Mouse (Mus musculus): ENCODE data around the gene Sfta2. TPM values are rescaled to one million over a fixed set of nuclear protein-coding genes. Genes with fewer than 3 reads are reported as not detected.
A peak's percentile ranks its signal among the peaks of the same experiment; 100 is the strongest.

The Sfta2 gene
- polyA plus RNA-seq, 1 experiment from 2014 or later = 10.2 TPM

DNA sequence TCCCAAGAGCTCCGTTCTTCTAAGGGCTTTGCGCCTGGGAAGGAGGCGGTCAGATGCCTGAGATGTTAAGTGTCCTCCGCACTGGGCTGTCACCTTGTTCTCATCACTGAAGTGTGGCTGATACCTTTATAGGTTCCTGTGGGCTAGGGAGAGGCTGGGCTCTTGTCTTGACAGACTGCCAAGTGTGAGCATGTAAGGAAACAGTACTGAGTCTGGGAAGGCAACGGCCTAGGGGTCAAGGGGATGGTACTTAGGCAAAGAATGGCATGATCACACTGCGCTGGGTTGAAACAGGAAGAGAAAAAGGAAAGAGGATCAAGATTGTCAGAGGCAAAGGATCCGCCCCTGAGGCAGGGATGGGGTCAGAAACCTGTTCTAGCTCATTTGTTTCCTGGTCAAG, 25.2 kb downstream of the Sfta2 start, which contains the start of gene Gm9573:
TSS of gene Gm9573 (minus strand) at position 101 of the 400 bp plus-strand sequence.
- no peak for ATAC-seq (ENCODE audit: insufficient read depth, low FRiP score)
- H3K36me3 ChIP-seq (ENCODE audit: control insufficient read depth, insufficient read depth, low read length) = no peaks in the 10 kb centered on the region
- 84% methylated on average over 7 of the region's 7 CpGs for WGBS
- no peaks in the 10 kb centered on the region for H3K4me1 ChIP-seq (ENCODE audit: control insufficient read depth, insufficient read depth, low read length)
- H3K9ac ChIP-seq (ENCODE audit: low read length) = no peak within 1 kb of the TSS
- no peaks in the 10 kb centered on the region for H3K9me3 ChIP-seq (replicated peaks; ENCODE audit: control insufficient read depth, low read length)
- no peak within 1 kb of the TSS for H3K4me3 ChIP-seq (replicated peaks; ENCODE audit: low read length)
- no peak within 1 kb of the TSS for H3K27ac ChIP-seq (ENCODE audit: low read length)
- H3K27me3 ChIP-seq (ENCODE audit: control insufficient read depth, insufficient read depth, low read length) = no peaks in the 10 kb centered on the region
- H3K4me2 ChIP-seq (ENCODE audit: low read depth, low read length) = no peak within 1 kb of the TSS

DNA sequence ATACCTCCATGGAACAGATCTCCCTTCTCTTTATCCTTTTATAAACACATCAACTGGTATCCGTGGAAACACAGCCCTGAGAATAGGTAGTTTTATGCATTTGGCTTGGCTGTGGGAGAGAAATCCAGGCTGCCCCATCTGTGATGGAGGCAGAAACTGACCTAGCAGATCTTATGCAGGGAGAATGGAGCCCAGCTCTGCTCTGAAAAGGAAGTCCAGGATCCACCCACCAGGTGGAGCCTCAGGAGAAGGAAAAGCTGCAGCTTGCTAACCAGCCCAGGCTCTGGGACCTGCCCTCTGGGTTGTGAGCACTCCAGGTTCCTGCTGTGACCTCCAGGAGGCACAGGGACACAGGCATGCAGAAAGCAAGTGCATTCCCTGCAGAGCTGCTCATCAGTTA, 32.6 kb downstream of the Sfta2 start:
- no peak overlapping the region for H3K4me3 ChIP-seq (replicated peaks; ENCODE audit: low read length)
- H3K27me3 ChIP-seq (ENCODE audit: control insufficient read depth, insufficient read depth, low read length) = no peaks in the 10 kb centered on the region
- no peaks in the 10 kb centered on the region for H3K36me3 ChIP-seq (ENCODE audit: control insufficient read depth, insufficient read depth, low read length)
- H3K9ac ChIP-seq (ENCODE audit: low read length) = no peak overlapping the region
- H3K4me2 ChIP-seq (ENCODE audit: low read depth, low read length) = no peak overlapping the region
- WGBS = 17% methylated on average over 1 of the region's 1 CpGs
- peak; percentile 61; the same call in 1 of the 2 replicates for ATAC-seq (ENCODE audit: insufficient read depth, low FRiP score)
- no peaks in the 10 kb centered on the region for H3K9me3 ChIP-seq (replicated peaks; ENCODE audit: control insufficient read depth, low read length)
- peak overlapping the region; percentile 21 for H3K27ac ChIP-seq (ENCODE audit: low read length)
- peaks cover 11% of the 10 kb centered on the region for H3K4me1 ChIP-seq (ENCODE audit: control insufficient read depth, insufficient read depth, low read length)

DNA sequence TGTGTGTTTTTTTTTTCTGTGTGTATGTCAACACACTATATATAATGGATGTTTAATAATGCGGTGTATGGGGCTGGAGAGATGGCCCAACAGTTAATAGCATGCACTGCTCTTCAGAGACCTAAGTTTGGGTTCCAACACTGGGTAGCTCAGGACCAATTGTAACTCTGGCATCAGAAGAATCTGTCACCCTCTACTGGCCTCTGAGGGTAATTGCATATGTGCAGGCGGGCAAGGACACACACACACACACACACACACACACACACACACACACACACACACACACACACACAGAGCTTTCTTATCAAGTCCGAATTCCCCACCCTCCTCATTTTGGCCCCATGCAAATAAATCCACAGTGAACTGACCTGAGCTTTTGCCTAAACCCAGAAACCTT, 33.9 kb downstream of the Sfta2 start:
- ATAC-seq (ENCODE audit: insufficient read depth, low FRiP score) = no peak
- Histone ChIP-seq H3K4me1 (ENCODE audit: control insufficient read depth, insufficient read depth, low read length) (peaks cover 11% of the 10 kb centered on the region), H3K27ac (ENCODE audit: low read length) (no peak overlapping the region), H3K4me2 (ENCODE audit: low read depth, low read length) (no peak overlapping the region), H3K9me3 (replicated peaks; ENCODE audit: control insufficient read depth, low read length) (no peaks in the 10 kb centered on the region), H3K36me3 (ENCODE audit: control insufficient read depth, insufficient read depth, low read length) (no peaks in the 10 kb centered on the region), H3K9ac (ENCODE audit: low read length) (no peak overlapping the region), H3K27me3 (ENCODE audit: control insufficient read depth, insufficient read depth, low read length) (no peaks in the 10 kb centered on the region), H3K4me3 (replicated peaks; ENCODE audit: low read length) (no peak overlapping the region)
- 69% methylated on average over 3 of the region's 3 CpGs for WGBS

DNA sequence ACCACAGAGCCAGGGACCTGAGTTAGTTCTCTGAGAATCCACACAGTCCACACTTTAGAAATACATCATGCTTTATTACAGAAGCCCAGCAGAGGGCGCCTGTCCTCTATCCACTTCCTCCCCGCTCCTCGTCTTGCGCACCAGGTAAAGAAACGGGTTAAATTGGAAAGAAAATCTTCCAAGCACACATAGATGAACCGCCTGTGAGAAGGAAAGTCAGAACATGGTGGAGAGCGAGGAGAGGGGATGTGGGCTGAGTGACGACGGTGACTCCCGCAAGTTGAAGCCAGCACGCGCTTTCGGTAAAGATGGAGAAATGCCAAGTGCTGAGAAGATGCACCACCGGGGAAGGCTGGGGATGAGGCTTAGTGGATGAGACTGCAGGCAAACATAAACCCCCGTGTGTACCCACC, 34.4 kb downstream of the Sfta2 start:
- H3K27ac ChIP-seq (ENCODE audit: low read length) = peak overlapping the region; percentile 58; the same call in 1 of the 2 replicates
- H3K9ac ChIP-seq (ENCODE audit: low read length) = peak overlapping the region; percentile 70

DNA sequence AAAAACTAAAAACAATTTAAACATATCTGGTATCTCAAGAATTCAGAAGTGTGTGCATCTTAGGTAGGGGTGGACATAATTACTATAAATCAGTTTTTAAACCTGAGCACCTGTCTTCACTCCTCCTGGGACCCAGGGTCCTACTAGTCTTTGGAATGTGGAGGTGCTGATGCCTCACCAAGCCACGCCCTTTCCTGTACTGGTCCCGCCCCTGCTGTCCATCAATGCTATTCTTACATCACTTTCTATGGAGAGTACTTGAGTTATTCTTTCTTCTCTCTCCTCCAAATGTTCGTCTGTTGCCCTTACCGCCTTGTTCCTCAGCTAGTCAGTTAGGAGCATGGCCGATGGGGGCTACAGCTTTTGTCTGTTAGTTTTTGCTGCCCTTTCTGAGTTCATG, 35.0 kb downstream of the Sfta2 start:
- Histone ChIP-seq H3K36me3 (ENCODE audit: control insufficient read depth, insufficient read depth, low read length) (no peaks in the 10 kb centered on the region), H3K27me3 (ENCODE audit: control insufficient read depth, insufficient read depth, low read length) (no peaks in the 10 kb centered on the region), H3K4me1 (ENCODE audit: control insufficient read depth, insufficient read depth, low read length) (peaks cover 11% of the 10 kb centered on the region), H3K9me3 (replicated peaks; ENCODE audit: control insufficient read depth, low read length) (no peaks in the 10 kb centered on the region), H3K4me2 (ENCODE audit: low read depth, low read length) (peak overlapping the region; percentile 78; the same call in 1 of the 2 replicates), H3K9ac (ENCODE audit: low read length) (no peak overlapping the region), H3K27ac (ENCODE audit: low read length) (no peak overlapping the region), H3K4me3 (replicated peaks; ENCODE audit: low read length) (no peak overlapping the region)
- no peak for ATAC-seq (ENCODE audit: insufficient read depth, low FRiP score)
- WGBS = 42% methylated on average over 5 of the region's 5 CpGs

More for the DNA sequence above, 34.4 kb downstream of the Sfta2 start:
- H3K27me3 ChIP-seq (ENCODE audit: control insufficient read depth, insufficient read depth, low read length) = no peaks in the 10 kb centered on the region
- peaks cover 11% of the 10 kb centered on the region for H3K4me1 ChIP-seq (ENCODE audit: control insufficient read depth, insufficient read depth, low read length)
- H3K4me2 ChIP-seq (ENCODE audit: low read depth, low read length) = peak overlapping the region; percentile 78
- H3K36me3 ChIP-seq (ENCODE audit: control insufficient read depth, insufficient read depth, low read length) = no peaks in the 10 kb centered on the region
- H3K9me3 ChIP-seq (replicated peaks; ENCODE audit: control insufficient read depth, low read length) = no peaks in the 10 kb centered on the region
- ATAC-seq (ENCODE audit: insufficient read depth, low FRiP score) = peak; percentile 31
- H3K4me3 ChIP-seq (replicated peaks; ENCODE audit: low read length) = peak overlapping the region; percentile 49
- WGBS = under 1% methylated on average over 15 of the region's 15 CpGs

DNA sequence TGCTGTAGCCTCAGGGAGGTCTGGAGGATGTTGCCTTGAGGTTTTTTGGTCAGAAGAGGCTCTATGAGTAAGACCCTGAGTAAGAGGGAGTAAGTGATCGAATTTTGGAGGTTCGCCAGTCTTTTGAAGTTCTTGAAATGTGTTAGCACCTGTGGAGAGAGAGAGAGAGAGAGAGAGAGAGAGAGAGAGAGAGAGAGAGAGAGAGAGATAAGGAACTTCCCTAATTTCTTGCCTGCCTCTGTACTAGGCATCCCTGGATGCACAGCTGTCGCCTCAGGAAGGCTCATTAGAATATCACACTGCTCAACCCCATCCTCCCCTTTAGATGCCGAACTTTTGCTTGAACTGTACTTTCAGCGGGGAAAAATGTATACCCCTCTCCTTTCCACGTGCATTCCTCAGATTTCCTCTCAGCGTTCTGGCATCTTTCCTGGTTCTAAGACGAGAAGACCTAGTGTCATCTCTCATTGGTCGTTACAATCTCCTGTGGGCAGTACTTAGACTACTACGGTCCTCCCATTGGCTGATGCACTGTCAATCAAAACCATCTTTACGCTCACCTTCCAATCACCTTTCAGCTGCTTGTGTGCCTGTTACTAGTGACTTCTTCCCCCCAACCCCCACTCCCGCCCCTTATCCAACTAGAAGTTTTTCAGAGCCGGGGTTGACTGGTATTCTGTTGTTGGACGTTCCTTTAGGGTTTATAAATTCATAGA, 37.3 kb downstream of the Sfta2 start:
- peak overlapping the region; percentile 21 for H3K4me3 ChIP-seq (replicated peaks; ENCODE audit: low read length)
- WGBS = 21% methylated on average over 14 of the region's 14 CpGs
- H3K4me2 ChIP-seq (ENCODE audit: low read depth, low read length) = peak overlapping the region; percentile 44
- no peaks in the 10 kb centered on the region for H3K27me3 ChIP-seq (ENCODE audit: control insufficient read depth, insufficient read depth, low read length)
- peaks cover 11% of the 10 kb centered on the region for H3K4me1 ChIP-seq (ENCODE audit: control insufficient read depth, insufficient read depth, low read length)
- H3K36me3 ChIP-seq (ENCODE audit: control insufficient read depth, insufficient read depth, low read length) = no peaks in the 10 kb centered on the region
- H3K27ac ChIP-seq (ENCODE audit: low read length) = peak overlapping the region; percentile 76
- H3K9ac ChIP-seq (ENCODE audit: low read length) = 0 out of 2 replicates have a peak overlapping the region, but pooled peaks have one; percentile 31
- peak; percentile 91 for ATAC-seq (ENCODE audit: insufficient read depth, low FRiP score)
- no peaks in the 10 kb centered on the region for H3K9me3 ChIP-seq (replicated peaks; ENCODE audit: control insufficient read depth, low read length)

DNA sequence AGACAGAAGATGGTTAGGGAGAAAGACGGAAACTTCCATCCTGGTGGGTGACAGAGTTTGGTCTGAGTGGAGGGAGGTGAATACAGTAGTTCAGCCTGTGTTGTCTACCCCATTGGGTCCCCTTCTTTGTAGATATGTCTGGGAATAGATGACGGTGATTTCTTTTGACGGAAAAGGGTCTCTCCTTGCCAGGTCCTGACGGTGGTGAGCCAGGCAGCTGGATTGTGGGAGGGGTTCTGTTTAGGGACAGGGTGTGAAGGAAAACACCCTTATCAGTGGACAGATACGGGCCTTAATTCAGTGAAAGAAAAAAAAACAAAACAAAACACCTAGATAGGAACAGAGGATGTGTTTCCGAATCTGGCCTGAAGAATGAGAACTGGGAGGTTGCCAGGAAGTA, 38.0 kb downstream of the Sfta2 start:
- peak overlapping the region; percentile 44 for H3K4me2 ChIP-seq (ENCODE audit: low read depth, low read length)
- no peaks in the 10 kb centered on the region for H3K9me3 ChIP-seq (replicated peaks; ENCODE audit: control insufficient read depth, low read length)
- H3K27me3 ChIP-seq (ENCODE audit: control insufficient read depth, insufficient read depth, low read length) = no peaks in the 10 kb centered on the region
- ATAC-seq (ENCODE audit: insufficient read depth, low FRiP score) = no peak
- 45% methylated on average over 6 of the region's 6 CpGs for WGBS
- peak overlapping the region; percentile 21 for H3K4me3 ChIP-seq (replicated peaks; ENCODE audit: low read length)
- no peaks in the 10 kb centered on the region for H3K36me3 ChIP-seq (ENCODE audit: control insufficient read depth, insufficient read depth, low read length)
- H3K27ac ChIP-seq (ENCODE audit: low read length) = peak overlapping the region; percentile 76
- H3K9ac ChIP-seq (ENCODE audit: low read length) = peak overlapping the region; percentile 38; the same call in 1 of the 2 replicates
- H3K4me1 ChIP-seq (ENCODE audit: control insufficient read depth, insufficient read depth, low read length) = peaks cover 6% of the 10 kb centered on the region

DNA sequence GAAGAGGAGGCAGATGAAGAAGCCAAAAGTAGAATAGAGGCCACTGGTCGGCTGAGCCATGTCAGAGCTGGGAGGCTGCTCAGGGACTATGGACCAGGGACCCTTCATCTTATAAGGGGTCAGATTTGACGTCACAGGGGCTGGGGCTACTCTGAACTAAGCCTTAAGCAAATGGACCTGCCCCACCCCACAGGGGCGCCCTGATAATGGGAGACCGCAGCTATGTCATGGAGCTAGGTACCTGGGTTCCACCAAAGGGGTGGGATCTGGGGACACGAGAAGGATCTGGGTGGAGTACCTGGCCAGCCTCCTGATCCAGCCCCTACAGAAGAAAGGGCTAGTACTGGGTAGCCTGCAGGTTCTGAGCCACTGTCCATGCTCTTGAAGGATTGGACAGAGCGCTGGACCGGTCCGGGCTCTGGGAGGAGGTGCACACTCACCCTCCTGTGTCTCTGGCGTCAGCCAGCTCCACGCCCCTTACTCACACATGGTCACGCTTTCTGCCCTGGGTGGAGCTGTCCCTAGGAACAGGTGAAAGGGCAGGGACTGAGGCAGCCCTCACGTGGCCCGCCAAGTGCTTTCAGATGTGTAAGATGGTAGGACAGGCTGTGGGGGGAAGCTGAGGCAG, 42.4 kb downstream of the Sfta2 start, which contains the start of gene Mucl3:
TSS of gene Mucl3 (minus strand) at position 87 of the 628 bp plus-strand sequence.
- no peaks in the 10 kb centered on the region for H3K36me3 ChIP-seq (ENCODE audit: control insufficient read depth, insufficient read depth, low read length)
- 57% methylated on average over 13 of the region's 13 CpGs for WGBS
- ATAC-seq (ENCODE audit: insufficient read depth, low FRiP score) = peak; percentile 70; the same call in 1 of the 2 replicates
- peak within 1 kb of the TSS; percentile 19; the same call in 1 of the 2 replicates for H3K4me2 ChIP-seq (ENCODE audit: low read depth, low read length)
- no peaks in the 10 kb centered on the region for H3K9me3 ChIP-seq (replicated peaks; ENCODE audit: control insufficient read depth, low read length)
- no peak within 1 kb of the TSS for H3K27ac ChIP-seq (ENCODE audit: low read length)
- H3K4me3 ChIP-seq (replicated peaks; ENCODE audit: low read length) = peak within 1 kb of the TSS; percentile 17; the same call in 1 of the 2 replicates
- no peaks in the 10 kb centered on the region for H3K27me3 ChIP-seq (ENCODE audit: control insufficient read depth, insufficient read depth, low read length)
- peaks cover under 1% of the 10 kb centered on the region; the same call in 1 of the 2 replicates for H3K4me1 ChIP-seq (ENCODE audit: control insufficient read depth, insufficient read depth, low read length)
- H3K9ac ChIP-seq (ENCODE audit: low read length) = peak within 1 kb of the TSS; percentile 35; the same call in 1 of the 2 replicates

DNA sequence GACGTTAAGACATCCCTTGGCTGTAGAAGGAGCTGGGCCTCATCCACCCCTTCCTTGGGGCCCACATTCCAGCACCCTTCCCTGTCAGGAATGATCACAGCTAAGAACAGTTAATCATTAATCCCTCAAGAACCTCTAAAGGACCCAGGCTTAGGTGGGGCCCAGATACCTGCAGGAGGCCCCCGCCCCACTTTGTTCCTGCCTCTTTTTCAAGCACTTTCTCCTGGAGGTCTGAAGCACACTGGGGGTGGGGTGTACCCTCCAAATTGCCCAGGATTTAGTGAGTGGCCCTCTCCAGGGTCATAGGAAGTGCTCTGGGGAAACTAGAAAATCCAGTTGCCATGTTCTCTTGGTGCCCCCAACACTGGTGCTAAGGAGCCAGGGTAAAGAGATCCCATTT, 48.1 kb downstream of the Sfta2 start:
- Histone ChIP-seq H3K9ac (ENCODE audit: low read length) (peak overlapping the region; percentile 59), H3K4me1 (ENCODE audit: control insufficient read depth, insufficient read depth, low read length) (peaks cover 9% of the 10 kb centered on the region; the same call in 1 of the 2 replicates), H3K4me3 (replicated peaks; ENCODE audit: low read length) (no peak overlapping the region; the same call in 1 of the 2 replicates), H3K9me3 (replicated peaks; ENCODE audit: control insufficient read depth, low read length) (no peaks in the 10 kb centered on the region), H3K36me3 (ENCODE audit: control insufficient read depth, insufficient read depth, low read length) (no peaks in the 10 kb centered on the region), H3K27ac (ENCODE audit: low read length) (peak overlapping the region; percentile 90), H3K27me3 (ENCODE audit: control insufficient read depth, insufficient read depth, low read length) (no peaks in the 10 kb centered on the region), H3K4me2 (ENCODE audit: low read depth, low read length) (no peak overlapping the region)
- 41% methylated on average over 2 of the region's 2 CpGs for WGBS
- ATAC-seq (ENCODE audit: insufficient read depth, low FRiP score) = peak; percentile 91

Measured in stomach, embryonic 16.5 days (tissue).